Mouse (Mus musculus): ENCODE results near the gene Atp1b1. TPM values are rescaled to one million over a fixed set of nuclear protein-coding genes. Genes with fewer than 3 reads are reported as not detected.

Atp1b1 gene
- polyA plus RNA-seq, 1 experiment = not detected

DNA sequence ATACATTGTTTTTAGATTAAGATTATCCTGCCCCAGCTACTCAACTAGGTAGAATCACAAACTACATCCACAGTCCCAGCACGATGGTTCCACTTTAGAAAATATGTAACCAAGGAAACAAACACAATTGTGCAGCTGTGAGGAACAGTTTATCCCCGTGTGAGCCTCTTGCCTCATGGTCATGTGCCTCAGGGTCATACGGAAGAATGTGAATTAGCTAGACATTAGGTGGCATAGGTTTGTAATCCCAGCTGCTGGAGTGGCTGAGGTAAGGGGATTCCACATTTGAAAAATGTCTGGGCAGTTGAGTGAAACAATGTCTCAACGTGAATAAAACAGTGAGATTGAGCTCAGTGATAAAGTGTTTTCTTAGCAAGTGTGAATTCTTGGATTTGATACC lies 60.5 kb downstream of the Atp1b1 start:
- Histone ChIP-seq H3K27me3 (ENCODE audit: control insufficient read depth) (no peaks in the 10 kb centered on the region), H3K4me1 (ENCODE audit: control insufficient read depth) (no peaks in the 10 kb centered on the region), H3K36me3 (ENCODE audit: control insufficient read depth) (no peaks in the 10 kb centered on the region), H3K4me3 (replicated peaks) (no peak overlapping the region), H3K9me3 (ENCODE audit: control insufficient read depth, low read length) (no peaks in the 10 kb centered on the region)
- TF ChIP-seq TAL1 (IDR thresholded peaks at IDR 0.05; ENCODE audit: low read length) = no peak
- no peak for TF ChIP-seq GATA1 (IDR thresholded peaks at IDR 0.05; ENCODE audit: low read length)

DNA sequence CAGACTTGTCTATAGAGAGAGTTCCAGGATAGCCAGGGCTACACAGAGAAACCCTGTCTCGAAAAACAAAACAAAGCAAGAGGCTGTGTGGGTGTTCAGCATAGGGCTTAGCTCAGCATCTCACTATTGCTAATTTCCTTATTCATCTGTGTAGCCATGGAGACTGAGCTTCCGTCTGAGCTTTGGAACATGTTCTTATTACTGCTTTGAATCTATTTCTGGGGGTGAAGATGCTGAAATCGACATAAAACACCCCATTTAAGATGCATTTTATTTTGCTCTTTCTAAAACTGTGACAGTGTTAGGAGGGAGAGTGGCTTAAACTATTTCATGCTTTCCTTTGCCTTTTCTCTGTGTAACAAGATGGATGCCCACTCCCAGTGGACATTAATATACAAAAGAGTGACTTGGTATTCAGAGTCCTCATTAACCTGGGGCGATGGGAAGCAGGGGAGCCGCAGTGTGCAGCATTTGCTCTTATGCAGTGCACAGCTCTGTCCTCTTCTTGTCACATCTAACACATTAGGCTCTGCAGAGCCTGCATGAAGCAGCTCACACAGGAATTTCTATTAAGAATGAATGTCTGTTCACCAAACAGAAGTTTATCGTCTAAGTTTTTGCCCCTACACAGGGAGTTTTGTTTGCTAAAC lies 62.9 kb downstream of the Atp1b1 start:
- H3K9me3 ChIP-seq (ENCODE audit: control insufficient read depth, low read length) = no peaks in the 10 kb centered on the region
- no peaks in the 10 kb centered on the region for H3K27me3 ChIP-seq (ENCODE audit: control insufficient read depth)
- TF ChIP-seq TAL1 (IDR thresholded peaks at IDR 0.05; ENCODE audit: low read length) = no peak
- no peak for TF ChIP-seq GATA1 (IDR thresholded peaks at IDR 0.05; ENCODE audit: low read length)
- no peaks in the 10 kb centered on the region for H3K4me1 ChIP-seq (ENCODE audit: control insufficient read depth)
- H3K4me3 ChIP-seq (replicated peaks) = no peak overlapping the region
- no peaks in the 10 kb centered on the region for H3K36me3 ChIP-seq (ENCODE audit: control insufficient read depth)

DNA sequence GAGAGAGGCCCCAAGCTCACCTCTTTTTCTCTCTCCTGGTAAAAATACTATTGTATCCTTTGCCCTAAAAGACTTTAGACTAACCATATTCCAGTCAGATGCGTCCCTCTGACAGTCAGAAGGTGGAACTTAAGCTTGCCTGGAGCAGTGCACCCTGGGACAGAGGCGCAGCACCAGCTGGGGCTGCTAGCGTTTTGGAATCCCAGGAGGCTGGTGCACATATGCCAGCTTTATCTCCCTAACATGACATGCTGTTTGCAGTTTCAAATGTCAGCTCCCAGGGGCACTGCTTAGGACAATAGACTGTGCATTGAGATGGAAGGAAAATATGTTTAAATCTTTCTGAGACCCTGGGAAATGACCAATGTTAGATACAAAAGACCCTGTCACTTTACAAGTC lies 66.0 kb downstream of the Atp1b1 start:
- TF ChIP-seq TAL1 (IDR thresholded peaks at IDR 0.05; ENCODE audit: low read length) (no peak), GATA1 (IDR thresholded peaks at IDR 0.05; ENCODE audit: low read length) (no peak)
- Histone ChIP-seq H3K9me3 (ENCODE audit: control insufficient read depth, low read length) (no peaks in the 10 kb centered on the region), H3K4me1 (ENCODE audit: control insufficient read depth) (no peaks in the 10 kb centered on the region)

DNA sequence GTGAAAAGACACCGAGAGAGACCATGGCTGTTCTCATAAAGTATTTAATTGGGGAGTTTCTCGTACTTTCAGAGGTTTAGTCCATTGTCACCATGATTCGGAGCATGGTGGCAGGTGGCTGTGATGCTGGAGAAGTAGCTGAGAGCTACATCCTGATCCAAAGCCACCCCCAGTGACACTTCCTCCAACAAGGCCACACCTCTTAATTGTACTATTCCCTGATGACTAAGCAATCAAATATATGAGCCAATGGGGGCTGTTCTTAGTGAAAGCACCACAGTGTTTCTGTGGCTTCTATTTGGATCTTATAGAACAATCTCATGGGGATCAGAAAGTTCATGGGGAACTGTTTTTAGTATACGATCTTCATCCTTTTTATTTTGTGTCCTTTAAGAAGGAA lies 68.4 kb downstream of the Atp1b1 start:
- Histone ChIP-seq H3K9me3 (ENCODE audit: control insufficient read depth, low read length) (no peaks in the 10 kb centered on the region), H3K4me3 (replicated peaks) (no peak overlapping the region), H3K4me1 (ENCODE audit: control insufficient read depth) (no peaks in the 10 kb centered on the region), H3K27me3 (ENCODE audit: control insufficient read depth) (no peaks in the 10 kb centered on the region), H3K36me3 (ENCODE audit: control insufficient read depth) (no peaks in the 10 kb centered on the region)
- TF ChIP-seq TAL1 (IDR thresholded peaks at IDR 0.05; ENCODE audit: low read length) = no peak
- TF ChIP-seq GATA1 (IDR thresholded peaks at IDR 0.05; ENCODE audit: low read length) = no peak

More for the DNA sequence above, 66.0 kb downstream of the Atp1b1 start:
- Histone ChIP-seq H3K27me3 (ENCODE audit: control insufficient read depth) (no peaks in the 10 kb centered on the region), H3K4me3 (replicated peaks) (no peak overlapping the region), H3K36me3 (ENCODE audit: control insufficient read depth) (no peaks in the 10 kb centered on the region)

Other genes starting within 250 kb of the Atp1b1 start
- 0.07 and 0.36 TPM in 2 replicates for gene Slc19a2, start 209.3 kb downstream of the Atp1b1 start, polyA plus RNA-seq (2012)
- 0.07 and 0.22 TPM in 2 replicates for gene Ccdc181, start 182.8 kb downstream of the Atp1b1 start, polyA plus RNA-seq (2012)
- 0.14 and 0.27 TPM in 2 replicates for gene Nme7, start 154.2 kb downstream of the Atp1b1 start, polyA plus RNA-seq (2012)
- gene Blzf1, start 150.9 kb downstream of the Atp1b1 start, polyA plus RNA-seq (2012) = 0.12 and 0.21 TPM in 2 replicates